Mouse (Mus musculus) retina, adult 2 months (tissue): ENCODE results near the gene Rhpn2.

Source experiments
- DNase-seq: peaks from one replicate; pipeline ENCODE4 v3.0.0-alpha.2; 2012; ENCODE audit warnings: low read depth, low spot score

Gene Rhpn2

GRCm38 (mm10) chr7:35388694-35389093, 54.7 kb downstream of the Rhpn2 start:
- no peak for DNase-seq

GRCm38 (mm10) chr7:35392935-35393334, 59.0 kb downstream of the Rhpn2 start:
- no peak for DNase-seq

GRCm38 (mm10) chr7:35395734-35396456, 61.9 kb downstream of the Rhpn2 start:
- DNase-seq: no peak

DNA sequence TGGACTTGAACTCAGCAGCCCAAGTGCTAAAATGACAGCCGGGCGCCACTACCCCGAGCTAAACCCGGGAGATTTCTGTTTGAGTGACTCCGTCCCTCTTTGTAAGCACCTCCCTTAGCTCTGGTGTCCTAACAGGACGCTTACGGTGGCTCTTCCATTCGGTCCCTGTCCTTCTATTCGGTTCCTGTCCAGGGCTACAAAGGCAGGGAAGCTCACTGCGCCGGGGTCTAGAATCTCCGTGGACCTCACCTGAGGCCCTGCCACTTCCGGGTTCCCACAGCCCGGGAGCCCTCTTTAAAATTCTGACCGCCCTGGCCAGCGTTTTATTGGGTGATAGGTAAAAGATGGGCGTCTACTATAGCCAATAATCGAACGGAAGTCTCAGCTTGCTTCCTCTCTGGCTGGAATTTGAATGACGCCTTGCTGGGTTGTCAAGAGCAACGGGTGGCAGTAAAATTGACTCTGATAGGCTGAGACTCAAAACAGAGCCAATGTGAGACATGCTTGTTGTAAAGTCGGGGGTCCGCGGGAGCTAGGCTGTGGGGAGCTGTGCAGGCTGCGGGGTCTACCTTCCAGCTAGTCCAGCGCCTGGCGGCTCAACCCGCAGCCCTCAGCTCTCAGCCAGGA, 62.7 kb downstream of the Rhpn2 start, which contains the start of the genes Faap24 and Cep89:
Gene Faap24 (minus strand): TSS at position 295 of the 627 bp plus-strand sequence.
Gene Cep89 (plus strand): TSS at position 494 of the 627 bp plus-strand sequence.
- peak; percentile 98 for DNase-seq

GRCm38 (mm10) chr7:35401169-35401568, 67.2 kb downstream of the Rhpn2 start:
- no peak for DNase-seq

DNA sequence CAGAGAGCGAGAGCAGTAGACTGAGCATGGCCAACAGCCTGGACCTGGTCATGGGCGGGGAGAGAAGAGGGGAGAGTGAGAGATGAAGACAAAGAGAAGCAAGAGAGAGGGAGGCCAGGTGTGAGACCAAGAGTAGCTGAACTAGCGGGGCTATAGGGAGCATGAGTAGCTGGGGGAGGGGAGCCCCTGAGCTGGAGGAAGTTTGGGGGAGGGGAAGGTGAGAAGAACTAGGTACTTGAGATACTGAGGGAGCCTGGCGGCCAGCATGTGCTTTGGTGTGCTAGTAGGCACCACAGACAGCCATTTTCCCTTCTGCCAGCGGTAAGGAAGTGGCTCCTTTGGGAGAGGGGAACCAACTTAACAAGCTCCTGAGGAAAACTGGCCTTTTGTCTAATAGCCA, 81.3 kb downstream of the Rhpn2 start:
- no peak for DNase-seq

- no peak for DNase-seq
Observed at GRCm38 (mm10) chr7:35415801-35416653, 82.1 kb downstream of the Rhpn2 start.

DNA sequence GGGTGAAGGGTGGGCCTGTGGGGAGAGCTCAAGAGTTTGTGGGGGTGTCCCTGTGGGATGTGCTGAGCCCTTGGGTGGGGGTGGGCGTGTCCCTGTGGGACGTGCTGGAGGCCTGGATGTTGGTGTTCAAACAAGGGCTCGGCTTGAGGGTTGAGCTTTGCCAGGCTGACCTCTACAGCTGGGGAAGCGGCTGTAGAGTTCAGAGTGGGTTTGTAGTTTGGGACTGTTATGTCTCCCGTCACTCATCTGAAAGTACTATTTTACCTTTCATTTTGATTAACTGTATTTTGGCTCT, 82.6 kb downstream of the Rhpn2 start:
- no peak for DNase-seq

GRCm38 (mm10) chr7:35423071-35423470, 89.1 kb downstream of the Rhpn2 start:
- no peak for DNase-seq

GRCm38 (mm10) chr7:35428146-35428545, 94.2 kb downstream of the Rhpn2 start:
- no peak for DNase-seq

DNA sequence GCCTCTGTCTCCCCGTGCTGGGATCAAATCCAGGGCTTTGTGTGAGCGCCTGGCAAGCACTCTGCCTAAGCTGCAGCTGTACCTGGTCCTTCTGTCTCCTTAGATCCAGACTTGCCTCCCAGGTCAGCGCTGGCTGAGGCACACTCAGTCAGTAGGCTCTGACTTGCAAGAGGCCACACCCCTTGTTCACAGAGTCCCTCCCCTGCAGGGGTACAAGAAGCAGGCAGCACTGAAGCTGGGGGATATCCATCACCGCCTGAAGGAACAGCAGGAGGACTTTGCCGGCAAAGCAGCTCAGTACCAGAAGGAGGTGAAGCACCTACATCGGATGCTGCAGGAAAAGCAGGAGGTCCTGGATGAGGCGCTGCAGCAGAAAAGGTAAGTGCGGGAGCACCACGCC, 101.3 kb downstream of the Rhpn2 start:
- no peak for DNase-seq
